Mouse (Mus musculus) ES-Bruce4 (cell line): ENCODE results near the gene Dlx4.

Source experiments
- CTCF ChIP-seq: IDR thresholded peaks from one replicate; pipeline ENCODE4 v1.8.1; 2011; ENCODE audit warnings: low read depth, low read length
- POLR2A ChIP-seq: IDR thresholded peaks from one replicate; pipeline ENCODE4 v1.8.1; 2011; ENCODE audit warnings: low read length; ENCODE audit not compliant: insufficient read depth

GRCm38 (mm10) chr11:95126272-95127245, 19.5 kb downstream of the Dlx4 start:
- no peak for TF ChIP-seq CTCF
- no peak for TF ChIP-seq POLR2A
